Mouse (Mus musculus): ENCODE data around the gene A530064D06Rik. TPM values are rescaled to one million over a fixed set of nuclear protein-coding genes. Genes with fewer than 3 reads are reported as not detected.
"Not testable (repeated sequence)": the region's sequence is repeated elsewhere in the genome, so short reads cannot be mapped to it uniquely, and the experiment has no call there.

Gene A530064D06Rik
- total RNA-seq (2022), result under 1 TPM in 1 of 4 experiments, not detected in 3; 0.34 TPM

DNA sequence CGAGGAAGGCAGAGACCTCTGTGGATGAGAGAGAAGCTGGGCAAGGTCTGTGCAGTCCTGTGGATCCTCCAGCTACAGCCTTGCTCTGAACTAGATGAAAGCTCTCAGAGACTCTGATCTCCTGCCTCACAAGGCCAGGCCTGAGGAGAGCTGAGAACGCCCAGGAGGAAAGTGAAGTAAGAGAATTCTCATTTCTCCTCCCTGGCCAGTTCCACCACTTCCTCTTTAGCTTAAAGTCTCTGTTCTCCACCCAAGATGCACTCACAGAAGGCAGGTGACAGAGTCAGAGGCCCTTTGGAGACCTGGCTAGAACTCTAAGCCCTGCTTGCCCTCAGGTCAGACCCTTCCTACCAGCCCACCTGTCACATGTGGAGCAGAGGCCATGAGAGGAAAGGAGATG is at the start of gene A530064D06Rik:
Gene A530064D06Rik, minus strand, starts transcription at position 173 of the 400 bp plus-strand sequence.
- DNase-seq, result not testable (repeated sequence)

DNA sequence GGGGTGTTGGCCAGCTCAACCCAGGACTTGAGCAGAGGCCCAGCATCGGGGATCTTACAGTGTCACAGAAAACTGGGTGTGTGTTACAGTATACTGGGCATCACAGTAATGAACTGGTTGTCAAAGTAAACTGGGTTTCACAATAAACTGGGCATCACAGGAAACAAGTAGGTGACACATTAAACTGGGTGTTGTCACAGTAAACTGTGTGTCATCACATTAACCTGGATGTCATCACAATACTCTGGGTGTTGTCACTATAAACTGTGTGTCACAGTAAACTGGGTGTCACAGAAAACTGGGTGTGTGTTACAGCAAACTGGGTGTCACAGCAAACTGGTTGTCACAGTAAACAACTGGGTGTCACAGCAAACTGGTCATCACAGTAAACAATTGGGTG is 48.4 kb upstream of the A530064D06Rik start:
- no peak for DNase-seq

DNA sequence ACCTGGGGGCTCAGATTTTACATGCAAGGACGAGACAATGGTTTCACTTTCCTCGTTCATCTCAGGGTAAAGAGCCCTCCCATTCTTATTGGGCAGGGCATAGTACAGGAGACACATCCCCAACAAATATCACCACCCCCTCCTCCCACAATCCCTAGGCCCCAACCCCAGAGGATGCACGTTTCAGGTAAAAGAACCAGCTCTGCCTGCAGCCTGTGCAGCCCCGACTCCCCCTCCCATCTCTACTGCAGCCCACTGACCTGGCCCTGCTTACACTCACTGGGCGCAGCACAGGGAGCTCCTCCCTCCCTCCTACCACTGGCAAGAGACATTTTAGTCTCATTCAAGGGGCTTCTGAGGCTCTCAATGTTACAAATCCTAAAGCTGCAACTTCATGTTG is 46.4 kb upstream of the A530064D06Rik start:
- no peak for DNase-seq

DNA sequence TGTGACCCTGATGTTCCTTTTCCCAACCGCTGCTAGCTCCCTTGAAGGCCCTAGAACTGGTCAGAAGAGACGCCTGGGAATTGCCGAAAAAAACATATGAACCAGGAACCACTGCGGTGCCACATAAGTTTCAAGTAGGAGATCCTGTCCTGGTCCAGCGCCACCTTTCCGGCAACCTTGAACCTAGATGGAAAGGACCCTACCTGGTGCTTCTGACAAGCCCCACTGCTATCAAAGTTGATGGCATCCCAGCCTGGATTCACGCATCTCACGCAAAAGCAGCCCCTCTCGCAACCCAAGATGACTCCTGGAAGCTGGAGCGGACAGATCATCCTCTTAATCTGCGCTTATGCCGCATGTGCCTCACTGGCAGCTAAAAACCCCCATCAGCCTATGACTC is 45.5 kb upstream of the A530064D06Rik start:
- DNase-seq, result no peak

DNA sequence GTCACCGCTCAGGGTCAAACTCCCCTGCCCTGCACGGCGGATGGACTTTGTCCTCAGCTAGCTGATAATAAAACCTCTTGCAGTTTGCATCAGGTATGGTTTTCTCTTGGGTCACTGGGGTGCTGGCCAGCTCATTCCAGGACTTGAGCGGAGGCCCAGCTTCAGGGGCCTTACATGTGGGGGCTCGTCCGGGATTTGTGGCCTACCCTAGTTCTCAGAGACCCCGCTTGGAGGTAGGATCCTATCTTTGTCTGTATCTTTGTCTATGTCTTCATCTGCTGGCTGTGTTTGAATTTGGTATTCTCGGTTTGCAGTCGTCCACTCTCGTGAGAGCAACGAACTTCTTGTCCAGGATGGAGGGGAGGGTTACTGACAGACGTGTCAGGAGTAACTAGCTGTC is 36.0 kb upstream of the A530064D06Rik start:
- DNase-seq, result no peak

DNA sequence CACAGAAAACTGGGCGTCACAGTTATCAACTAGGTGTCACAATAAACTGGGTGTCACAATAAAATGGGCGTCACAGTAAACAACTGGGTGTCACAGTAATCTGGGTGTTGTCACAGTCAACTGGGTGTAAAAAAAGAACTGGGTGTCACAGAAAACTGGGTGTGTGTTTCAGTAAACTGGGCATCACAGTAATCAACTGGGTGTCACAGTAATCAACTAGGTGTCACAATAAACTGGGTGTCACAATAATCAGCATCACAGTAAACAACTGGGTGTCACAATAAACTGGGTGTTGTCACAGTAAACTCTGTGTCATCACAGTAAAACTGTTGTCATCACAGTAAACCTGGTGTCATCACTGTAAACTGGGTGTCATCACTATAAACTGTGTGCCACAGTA is 25.3 kb upstream of the A530064D06Rik start:
- DNase-seq, result no peak

DNA sequence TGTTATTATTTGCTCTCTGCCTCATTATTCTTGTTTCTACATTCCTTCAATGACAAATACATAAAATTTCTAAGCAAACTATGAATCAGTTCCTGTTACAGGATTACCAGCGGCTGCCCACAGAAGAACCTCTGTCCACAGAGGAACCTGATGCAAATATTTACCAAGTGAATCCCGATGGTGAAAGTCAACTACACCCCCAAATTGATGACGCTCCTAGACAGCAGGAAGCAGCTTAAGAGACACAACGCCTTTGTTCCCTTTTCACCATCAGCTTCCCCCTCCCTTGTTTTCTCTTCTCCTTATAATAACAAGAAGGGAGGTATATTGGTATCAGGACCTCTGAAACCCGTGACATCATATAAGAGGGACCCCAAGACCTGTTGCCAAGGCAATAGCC is 18.2 kb upstream of the A530064D06Rik start:
- DNase-seq, result no peak

DNA sequence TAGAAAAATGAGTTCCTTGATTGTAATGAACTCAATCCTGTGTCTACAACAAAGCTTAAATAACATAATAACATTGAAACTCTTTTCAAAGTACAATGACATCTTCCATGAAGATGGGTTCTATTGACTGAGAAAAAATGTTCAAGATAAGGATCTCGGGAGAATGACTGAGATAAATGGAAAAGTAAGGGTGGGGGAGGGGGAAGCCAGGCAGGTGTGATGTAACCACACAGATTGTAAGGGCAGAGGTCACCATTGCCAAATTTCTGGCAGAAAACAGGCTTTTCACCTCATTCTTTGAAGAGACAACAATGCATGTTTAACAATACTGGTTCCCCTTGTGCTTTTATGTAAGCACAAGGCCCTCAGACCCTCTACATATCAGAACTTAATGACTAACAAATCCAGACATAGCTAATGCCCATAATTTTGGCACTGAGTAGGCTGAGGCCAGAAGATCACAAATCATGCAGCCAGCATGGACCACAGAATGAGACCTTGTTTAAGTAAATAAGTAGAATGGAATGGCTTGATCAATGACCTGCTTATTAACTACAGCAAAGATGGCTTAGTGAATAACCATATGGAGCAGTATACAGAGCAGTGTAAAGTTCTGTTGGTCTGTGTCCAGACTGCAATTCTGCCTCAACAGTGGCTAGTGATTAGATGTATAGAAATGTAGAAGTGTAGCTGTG is 9.5 kb downstream of the A530064D06Rik start:
- DNase-seq, result no peak

DNA sequence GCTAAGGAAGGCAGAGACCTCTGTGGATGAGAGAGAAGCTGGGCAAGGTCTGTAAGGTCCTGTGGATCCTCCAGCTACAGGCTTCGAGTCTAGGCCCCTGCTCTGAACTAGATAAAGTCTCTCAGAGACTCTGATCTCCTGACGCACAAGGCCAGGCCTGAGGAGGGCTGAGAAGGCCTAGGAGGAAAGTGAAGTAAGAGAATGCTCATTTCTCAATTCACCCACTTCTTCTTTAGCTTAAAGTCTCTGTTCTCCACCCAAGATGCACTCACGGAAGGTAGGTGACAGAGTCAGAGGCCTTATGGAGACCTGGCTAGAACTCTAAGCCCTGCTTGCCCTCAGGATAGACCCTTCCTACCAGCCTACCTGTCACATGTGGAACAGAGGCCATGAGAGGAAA is 21.0 kb downstream of the A530064D06Rik start, which contains the start of gene 9830107B12Rik:
Gene 9830107B12Rik, minus strand, starts transcription at position 149 of the 400 bp plus-strand sequence.
- DNase-seq, result no peak

DNA sequence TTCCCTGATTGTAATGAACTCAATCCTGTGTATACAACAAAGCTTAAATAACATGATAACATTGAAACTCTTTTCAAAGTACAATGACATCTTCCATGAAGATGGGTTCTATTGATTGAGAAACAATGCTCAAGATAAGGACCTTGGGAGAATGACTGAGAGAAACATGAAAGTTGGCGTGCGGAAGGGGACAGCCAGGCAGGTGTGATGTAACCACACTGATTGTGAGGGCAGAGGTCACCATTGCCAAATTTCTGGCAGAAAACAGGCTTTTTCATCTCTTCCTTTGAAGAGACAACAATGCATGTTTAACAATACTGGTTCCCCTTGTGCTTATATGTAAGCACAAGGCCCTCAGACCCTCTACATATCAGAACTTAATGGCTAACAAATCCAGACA is 34.3 kb downstream of the A530064D06Rik start:
- no peak for DNase-seq

DNA sequence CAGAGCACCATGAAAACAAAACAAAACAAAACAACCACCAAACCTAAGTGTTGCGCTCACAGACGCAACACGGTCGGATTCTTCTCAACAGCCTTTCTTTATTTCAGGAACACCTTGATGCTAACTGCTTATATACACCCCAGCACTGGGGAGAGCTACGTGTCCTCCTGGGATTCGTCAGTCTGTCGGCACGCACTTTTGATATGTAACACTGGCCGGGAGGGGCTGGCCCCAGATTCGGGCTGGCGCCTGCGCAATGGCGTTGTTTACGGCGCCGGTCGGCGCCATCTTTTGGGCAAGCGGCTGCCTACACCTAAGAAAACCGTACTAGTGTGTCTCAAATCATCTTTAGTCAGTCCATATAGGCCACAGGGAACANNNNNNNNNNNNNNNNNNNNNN is 46.6 kb downstream of the A530064D06Rik start:
- no peak for DNase-seq

DNA sequence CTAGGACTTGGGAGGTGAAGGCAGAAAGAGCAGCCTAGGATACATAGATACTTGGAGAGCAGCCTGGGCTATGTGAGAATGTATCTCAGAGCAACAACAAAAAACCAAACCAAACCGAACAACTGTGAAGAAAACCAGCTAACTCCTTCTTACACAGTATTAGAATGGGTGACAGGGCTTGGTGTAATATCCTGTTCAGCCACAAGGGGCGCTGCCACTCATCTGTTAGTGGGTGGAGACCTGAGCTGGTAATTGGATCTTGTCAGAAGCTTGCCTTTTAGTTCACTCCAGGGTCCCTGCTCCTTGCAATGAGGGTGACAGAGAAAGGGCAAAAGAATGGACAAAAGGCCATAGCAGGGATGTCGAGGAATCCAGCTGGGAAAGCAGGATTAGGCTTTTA is 47.4 kb downstream of the A530064D06Rik start:
- DNase-seq, result peak; percentile 57

DNA sequence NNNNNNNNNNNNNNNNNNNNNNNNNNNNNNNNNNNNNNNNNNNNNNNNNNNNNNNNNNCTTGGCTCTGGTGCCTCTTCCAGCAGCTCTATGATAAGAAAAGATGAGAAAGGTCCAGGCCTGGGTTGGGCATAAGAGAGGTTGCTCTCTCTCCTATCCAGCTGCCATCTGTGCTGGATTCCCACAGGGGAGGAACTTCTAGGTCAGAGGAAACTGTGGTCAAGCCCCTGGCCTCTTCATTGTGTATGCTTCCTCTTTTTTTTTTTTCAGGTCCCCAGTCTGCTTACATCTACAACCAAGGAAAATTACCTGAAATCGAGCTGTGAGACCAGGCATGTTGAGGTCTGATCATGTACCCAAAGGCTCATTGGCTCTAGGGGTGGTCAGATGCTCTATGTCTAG is 48.5 kb downstream of the A530064D06Rik start:
- DNase-seq, result no peak

DNA sequence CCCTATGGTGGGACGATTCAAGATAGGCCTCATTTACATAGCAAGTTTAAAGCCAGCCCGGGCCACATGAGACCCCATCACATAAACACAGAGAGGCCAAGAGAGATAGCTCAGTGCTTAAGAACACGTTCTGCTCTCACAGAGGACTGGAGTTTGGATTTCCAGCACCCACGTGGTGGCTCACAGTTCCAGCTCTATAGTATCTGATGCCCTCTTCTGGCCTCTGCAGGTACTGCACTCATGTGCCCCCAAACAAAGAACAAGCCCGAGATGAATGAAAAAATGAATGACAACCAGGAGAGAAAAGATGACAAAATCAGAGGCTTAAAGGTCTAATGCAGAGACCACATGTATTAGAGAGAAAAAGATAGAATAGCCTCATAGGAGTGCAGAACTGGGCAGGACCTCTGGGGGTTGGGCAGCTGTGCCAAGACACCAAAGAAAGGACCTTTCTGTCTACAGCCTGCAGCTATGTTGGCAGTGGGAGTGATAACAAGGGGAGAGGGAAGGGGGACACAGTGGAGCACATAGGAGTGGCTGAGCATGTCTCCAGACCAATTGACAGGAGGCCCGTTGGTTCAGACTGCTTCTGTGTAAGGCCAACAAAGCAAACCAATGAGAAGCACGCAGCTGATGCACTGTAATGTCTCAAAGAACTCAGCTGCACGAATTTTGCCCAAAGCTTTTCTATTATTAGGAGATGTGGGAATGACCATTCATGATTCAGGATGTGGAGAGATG is 56.4 kb downstream of the A530064D06Rik start:
- DNase-seq, result no peak

DNA sequence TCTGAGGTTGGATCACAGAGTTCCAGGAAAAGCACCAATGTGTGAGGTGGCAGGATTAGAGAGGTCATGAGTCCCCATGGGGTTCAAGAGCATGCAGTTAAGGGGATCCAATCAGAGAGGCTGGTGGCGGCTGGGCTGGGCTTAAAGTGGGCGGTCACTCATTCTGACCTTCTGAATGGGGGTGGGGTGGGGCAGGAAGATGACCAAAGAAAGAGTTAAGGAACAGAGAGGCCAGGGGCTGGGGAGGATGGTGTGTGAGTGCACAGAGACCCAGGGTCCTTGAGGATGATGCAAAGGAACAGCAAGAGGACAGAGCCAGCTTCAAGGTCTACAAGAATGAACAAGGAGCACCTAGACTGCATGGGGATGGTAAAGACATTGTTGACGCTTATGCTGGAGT is 58.6 kb downstream of the A530064D06Rik start:
- DNase-seq, result no peak

DNA sequence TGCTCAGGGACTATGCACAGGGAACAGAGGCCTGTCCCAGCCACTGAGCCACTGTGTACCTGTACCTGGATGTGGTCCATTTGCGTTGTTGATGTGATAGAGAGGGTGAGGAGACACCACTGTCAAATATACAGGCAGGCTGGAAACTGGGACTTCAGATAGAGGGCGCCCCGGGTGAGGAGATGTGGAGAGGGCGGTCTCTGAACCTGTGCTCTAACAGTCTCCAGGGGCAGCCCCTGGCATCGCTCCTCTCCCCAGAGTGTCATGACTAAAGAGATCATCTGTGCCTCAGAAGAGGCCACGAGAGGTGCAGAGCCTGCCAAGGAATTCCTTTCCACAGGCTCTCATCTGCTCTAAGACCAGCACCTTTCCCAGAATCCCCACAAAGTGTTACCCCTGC is 59.2 kb downstream of the A530064D06Rik start:
- no peak for DNase-seq

DNA sequence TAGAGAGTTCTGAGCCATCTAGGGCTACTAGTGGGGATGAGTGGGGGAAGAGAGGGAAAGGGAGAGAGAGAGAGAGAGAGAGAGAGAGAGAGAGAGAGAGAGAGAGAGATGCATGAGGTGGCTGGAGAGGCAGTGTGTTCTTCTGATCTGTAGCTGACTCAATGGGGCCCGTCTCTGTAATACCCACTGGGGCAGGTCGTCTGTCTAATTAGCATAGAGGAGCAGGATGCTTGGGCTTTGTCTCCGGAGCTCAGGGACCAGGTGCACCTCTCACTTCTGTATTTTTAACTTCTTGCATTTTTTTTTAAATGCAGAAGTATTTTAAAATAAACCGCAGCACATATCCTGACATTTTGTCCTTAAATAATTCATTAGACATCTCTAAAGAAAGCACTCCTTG is 59.7 kb downstream of the A530064D06Rik start:
- no peak for DNase-seq

DNA sequence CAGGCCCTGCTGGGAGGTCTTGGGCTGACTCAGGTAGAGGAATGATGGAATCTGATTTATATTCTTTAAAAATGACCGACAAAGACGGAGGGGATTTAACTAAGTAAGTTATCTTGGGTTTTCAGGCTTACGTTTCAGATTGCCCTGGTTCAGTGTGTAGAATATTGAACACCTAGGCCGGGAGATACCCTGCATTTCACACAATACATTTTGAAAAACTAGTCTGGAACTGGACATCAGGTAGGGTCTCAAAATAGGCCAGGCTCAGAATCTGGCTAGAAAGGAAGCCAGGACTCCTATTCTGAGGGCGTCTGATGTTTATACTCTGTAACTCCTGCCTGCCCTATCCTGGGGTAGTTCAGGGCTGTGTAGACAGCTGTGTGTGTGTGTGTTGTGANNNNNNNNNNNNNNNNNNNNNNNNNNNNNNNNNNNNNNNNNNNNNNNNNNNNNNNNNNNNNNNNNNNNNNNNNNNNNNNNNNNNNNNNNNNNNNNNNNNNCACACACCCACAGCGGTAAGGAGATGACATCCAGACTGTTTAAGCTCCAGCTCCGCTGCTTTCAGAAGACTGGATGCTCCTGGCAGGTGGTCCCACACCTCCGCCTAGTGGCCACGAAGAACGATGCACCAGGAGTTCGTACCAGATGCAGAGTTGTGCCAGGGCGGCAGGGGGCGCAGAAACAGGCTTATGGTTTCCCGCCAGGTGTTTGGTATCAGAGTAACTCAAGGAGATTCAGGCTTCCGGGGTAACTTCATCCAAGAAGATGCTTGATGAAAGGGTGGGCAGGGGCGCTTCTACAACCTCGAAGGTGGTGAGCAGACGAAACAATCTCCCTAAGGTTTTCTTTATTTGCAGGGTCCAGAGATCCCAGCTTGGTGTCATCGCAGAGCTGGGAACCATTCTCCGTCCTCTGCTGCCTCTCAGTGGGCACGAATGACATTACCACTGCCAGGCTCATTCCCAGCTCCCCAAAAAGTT is 66.3 kb downstream of the A530064D06Rik start:
- peak; percentile 72 for DNase-seq

DNA sequence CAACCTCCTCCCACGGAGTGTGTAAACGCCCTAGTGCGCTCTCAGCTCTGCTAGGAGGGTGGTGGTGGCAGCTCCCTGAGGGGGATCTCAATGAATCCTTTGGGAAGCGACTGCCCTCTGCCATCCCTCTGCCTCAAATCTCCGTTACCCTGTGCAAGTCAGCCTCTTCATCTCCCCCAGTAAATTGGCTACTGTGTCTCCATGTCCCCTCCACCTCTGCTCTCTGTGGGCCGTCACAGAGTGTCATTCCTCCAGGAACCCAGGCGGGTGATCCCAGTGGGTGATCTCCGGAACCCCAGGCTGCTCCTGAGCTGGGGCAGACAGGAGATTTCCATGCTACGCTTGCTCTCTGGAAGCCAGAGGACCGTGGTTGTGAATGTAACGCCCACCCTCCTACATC is 67.8 kb downstream of the A530064D06Rik start:
- DNase-seq, result no peak
